Mouse (Mus musculus) A20 (cell line): ENCODE results near the gene Olfr1222.
"Not testable (repeated sequence)": the region's sequence is repeated elsewhere in the genome, so short reads cannot be mapped to it uniquely, and the experiment has no call there.

ENCODE experiments used
- DNase-seq: peaks from one replicate; pipeline ENCODE4 v3.0.0-alpha.2; 2011; ENCODE audit warnings: low read depth, low spot score

Olfr1222 gene

DNA sequence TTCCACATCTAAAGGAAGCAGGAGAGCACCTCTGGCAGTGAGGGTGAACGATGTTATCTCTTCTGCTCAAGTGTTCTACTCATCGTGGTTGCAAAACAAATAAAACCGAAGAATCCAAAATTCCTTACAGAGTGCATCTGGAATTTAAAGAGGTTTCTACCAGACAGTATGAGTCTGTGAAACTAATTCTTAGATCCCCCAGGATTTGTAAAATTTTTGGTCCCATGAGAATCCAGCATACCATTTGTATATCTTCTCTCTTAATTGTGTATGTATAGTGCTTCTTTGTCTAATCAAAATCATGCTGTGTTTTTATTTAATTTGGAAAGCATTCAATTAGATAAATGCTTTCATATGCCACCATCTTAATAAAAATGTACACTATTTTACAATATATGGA lies at the start of gene Olfr1222:
Gene Olfr1222 (minus strand): TSS at position 101 of the 400 bp plus-strand sequence.
- DNase-seq = no peak

DNA sequence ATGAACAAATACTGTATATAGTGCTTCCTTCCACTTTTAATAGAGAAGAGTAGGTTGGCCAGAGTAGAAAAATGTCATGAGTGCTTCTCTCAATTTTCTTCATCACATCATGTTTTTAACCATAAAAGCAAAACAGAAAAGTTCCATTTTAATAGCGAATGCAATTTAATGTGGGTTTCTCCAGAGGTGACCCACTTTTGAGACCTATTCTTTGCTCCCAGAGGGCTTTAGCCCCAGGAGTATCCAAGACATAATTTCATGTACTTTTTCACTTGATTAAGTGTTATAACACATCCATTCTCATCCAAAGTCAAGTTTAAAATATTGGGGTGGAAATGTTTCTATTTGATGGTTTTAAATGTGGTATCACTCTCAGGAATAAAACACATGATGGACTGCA lies 41.7 kb upstream of the Olfr1222 start, which contains the start of gene Olfr1225:
Gene Olfr1225 (minus strand): TSS at position 101 of the 400 bp plus-strand sequence.
- DNase-seq = no peak

DNA sequence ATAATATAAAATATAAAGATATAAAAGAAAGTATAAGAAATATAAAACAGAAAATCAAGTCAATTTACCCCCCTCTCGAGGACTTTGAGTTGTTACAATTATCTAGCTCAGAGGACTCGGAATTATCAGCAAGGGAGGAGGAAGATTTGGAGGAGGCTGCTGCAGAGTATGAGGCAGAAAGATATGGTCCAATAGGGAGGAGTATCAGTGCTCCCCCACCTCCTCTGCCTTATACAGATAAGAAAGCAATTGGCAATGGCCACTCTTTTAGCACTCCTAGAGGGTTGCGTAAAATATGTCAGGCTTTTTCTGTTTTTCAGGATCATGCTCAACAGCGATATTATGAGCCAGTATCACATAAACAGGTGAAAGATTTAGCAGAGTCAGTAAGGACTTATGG lies 31.9 kb upstream of the Olfr1222 start:
- not testable (repeated sequence) for DNase-seq

DNA sequence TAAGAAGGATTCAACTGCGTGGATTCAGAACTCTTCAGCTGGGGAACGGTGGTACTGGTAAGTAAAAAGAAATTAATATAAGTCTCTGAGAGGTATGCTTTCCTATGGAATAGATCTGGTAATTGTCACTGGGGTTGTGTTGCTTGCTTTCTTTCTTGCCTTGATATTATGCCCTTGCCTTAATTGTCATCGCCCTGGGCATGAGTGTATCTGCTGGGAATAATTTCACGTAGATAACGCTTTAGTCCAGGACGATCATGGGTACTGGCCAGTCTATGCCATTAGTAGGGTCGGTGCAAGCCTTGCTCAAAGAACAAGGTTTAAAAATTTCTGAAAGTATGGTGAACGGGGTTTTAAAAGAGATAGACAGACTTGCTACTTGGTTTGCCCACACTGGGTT lies 31.1 kb upstream of the Olfr1222 start, which contains the start of gene Olfr1224-ps1:
Gene Olfr1224-ps1 (minus strand): TSS at position 101 of the 400 bp plus-strand sequence.
- DNase-seq = not testable (repeated sequence)

DNA sequence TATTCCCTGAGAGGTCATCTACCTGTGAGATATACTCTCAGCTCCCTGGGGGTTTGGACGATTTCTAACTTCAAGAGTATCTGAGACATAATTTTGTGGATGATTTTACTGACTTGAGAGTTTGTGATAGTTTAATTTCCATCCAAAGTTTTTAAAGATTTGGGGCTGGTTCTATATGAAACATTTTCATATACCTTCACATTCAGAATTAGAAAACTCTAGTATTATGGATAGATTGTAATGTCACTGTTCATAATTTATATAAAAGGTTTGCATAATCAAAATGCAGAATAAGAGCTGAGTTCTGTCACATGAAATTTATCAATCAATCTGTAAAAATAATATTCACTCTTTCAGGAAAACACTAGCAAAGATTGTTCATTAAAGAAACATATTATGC lies 18.6 kb upstream of the Olfr1222 start, which contains the start of gene Olfr1223:
Gene Olfr1223 (minus strand): TSS at position 101 of the 400 bp plus-strand sequence.
- DNase-seq = no peak

DNA sequence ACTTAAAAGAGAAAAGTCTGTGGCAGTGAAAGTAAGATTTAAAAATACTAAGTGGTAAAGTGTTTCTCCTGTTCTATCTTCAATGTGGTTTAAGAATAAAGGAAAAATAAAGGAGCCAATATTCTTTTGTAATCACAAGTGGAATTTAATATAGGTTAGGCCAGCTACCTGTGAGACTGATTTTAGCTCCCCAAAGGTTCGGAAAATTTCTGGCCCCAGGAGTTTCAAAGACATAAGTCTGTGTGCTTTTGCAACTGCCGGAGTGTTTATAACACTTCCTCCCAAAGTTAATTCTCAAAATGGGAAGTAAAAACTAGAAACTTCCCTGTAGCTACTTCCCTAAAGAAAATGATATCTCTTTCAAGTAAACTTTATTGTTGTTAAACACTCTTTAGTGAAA lies 15.7 kb downstream of the Olfr1222 start, which contains the start of gene Olfr1221:
Gene Olfr1221 (minus strand): TSS at position 101 of the 400 bp plus-strand sequence.
- DNase-seq = no peak

DNA sequence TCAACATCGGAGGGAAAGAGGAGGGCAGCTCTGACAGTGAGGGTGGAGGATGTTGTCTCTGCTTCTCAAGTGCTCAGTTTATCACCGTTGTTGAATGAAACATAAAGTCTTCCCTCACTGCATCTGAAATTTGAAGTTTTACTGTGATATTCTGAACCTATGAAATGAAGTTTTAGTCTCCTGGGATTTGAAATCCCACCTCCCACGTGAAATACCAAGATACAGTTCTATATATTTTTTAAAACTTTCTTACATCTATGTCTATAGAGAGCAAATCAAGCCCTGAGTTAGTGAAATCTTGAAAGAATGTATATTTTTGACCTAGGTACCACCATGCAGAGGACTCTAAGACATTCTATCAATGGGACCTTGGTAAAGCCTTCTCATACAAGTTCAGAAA lies 26.1 kb downstream of the Olfr1222 start, which contains the start of gene Olfr1220:
Gene Olfr1220 (minus strand): TSS at position 101 of the 400 bp plus-strand sequence.
- no peak for DNase-seq

DNA sequence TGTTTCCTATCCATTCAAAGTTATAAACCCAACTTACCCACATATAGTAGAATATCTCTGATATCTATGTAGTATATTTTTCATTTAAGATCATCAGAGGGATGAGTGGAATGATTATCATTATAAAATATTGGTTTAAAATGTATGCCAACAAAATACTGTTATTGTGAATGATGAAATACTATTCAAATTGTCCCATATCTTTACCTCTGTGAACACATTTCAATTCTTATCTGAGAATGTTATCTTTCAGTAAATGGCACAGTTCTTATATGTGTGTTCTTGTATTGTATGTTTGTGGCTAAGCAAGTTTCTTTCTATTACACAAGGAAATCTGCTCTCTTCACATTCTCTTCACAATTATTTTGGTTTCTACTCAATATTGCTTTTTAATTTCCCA lies 27.2 kb downstream of the Olfr1222 start:
- DNase-seq = no peak

DNA sequence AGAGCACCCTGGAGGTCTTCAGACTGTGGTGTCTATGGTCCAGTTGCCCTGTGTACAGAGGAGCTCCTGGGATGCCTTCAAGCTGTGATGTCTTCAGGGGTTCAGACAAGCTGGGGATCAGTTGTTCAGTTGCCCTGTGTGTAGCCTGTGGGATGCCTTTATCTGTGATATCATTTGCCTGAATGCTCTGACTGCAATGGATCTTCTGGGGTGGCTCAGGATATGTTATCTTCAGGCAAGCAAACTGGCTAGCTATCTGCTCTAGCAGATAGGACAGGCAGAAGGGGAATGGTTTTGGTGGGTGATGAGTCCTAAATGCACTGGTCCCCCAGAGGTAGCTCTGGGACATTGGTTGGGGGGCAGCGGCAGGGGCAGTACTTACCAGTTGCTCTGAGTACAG lies 39.0 kb downstream of the Olfr1222 start:
- DNase-seq = no peak

DNA sequence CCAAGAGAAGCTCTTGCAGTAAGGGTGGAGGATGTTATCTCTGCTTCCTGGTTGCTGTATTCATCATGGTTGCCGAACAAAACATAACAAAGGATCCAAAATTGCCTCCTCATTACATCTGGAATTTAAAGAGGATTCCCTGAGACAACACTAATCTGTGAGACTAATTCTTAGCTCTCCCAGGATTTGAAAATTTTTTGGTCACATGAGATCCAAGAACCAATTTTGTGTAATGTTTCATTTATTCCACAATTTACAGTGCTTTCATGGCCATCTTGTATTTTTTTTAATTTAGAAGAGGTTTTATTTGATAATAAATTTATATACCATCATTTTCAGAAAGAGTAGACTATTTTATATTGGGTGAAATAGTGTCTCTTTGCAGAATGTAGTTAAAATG lies 49.4 kb downstream of the Olfr1222 start, which contains the start of gene Olfr1219:
Gene Olfr1219 (minus strand): TSS at position 101 of the 400 bp plus-strand sequence.
- DNase-seq = no peak

DNA sequence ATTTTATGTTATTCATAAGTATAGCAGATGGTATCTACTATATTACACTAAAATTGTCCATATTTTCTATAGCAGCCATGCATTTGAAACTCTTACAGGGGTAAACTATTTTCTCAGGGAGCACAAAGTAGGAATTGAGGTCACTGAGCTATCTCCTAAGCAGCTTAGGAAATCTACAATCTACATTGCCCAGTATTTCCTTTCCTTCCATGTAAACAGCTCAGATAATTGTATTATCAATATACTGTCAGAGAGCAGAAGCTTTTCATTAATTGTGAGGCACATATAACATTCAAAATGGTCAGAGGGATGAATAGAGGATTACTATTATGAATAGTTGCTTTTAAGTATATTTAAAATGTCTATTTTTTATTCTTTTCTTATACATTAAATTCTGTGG lies 51.4 kb downstream of the Olfr1222 start:
- no peak for DNase-seq
